Mouse (Mus musculus) erythroblast, embryonic 14.5 days (primary cell): ENCODE results near the gene Olfr99. TPM values are rescaled to one million over a fixed set of nuclear protein-coding genes. Genes with fewer than 3 reads are reported as not detected.
A peak's percentile ranks its signal among the peaks of the same experiment; 100 is the strongest.

Experiments
- H3K27me3 ChIP-seq: 2 replicates; pipeline ENCODE4 v1.6.1; 2012; ENCODE audit warnings: inconsistent platforms; ENCODE audit not compliant: control insufficient read depth
- H3K36me3 ChIP-seq: 2 replicates; pipeline ENCODE4 v1.6.1; 2012; ENCODE audit warnings: mild to moderate bottlenecking, inconsistent platforms; ENCODE audit not compliant: control insufficient read depth
- H3K4me1 ChIP-seq: 2 replicates; pipeline ENCODE4 v1.6.1; 2012; ENCODE audit warnings: inconsistent platforms; ENCODE audit not compliant: control insufficient read depth
- H3K4me3 ChIP-seq: replicated peaks from 2 replicates; pipeline ENCODE3; 2012; ENCODE audit warnings: moderate library complexity, mild to moderate bottlenecking, inconsistent platforms
- H3K9me3 ChIP-seq: 2 replicates; pipeline ENCODE4 v1.6.1; 2012; ENCODE audit warnings: low read length, inconsistent platforms, mixed read lengths; ENCODE audit not compliant: control insufficient read depth
- GATA1 ChIP-seq: IDR thresholded peaks from 2 replicates; pipeline ENCODE4 v1.6.1; 2012; ENCODE audit warnings: low read length, inconsistent platforms, mixed read lengths
- TAL1 ChIP-seq: IDR thresholded peaks from 3 replicates; pipeline ENCODE4 v1.6.1; 2012; ENCODE audit warnings: low read length, inconsistent platforms, mixed read lengths
- polyA plus RNA-seq: library from polyadenylated mRNA; stranded (reverse); fragments of >175 nt; gene quantifications from 2 replicates; pipeline ENCODE4 v1.2.3, GENCODE M21; 2012

Gene Olfr99
- not detected in 2 replicates for polyA plus RNA-seq

DNA sequence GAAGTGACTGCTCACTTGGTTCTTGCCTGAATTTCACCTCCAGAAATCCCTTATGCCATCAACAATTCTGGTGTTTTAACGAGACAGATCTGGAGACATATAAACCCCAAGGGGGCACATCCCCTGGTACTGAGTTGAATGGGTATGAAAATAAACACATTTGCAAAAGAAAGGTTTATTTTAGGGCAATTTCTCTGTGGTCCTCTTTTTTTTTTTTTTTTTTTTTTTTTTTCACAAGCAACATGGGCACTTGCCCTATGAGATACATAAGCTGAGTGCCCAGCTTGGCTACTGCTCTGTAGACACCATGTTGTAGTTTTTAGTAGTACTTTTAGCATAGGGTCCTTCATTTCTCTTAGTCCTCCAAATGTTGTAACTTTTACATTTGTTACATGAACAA is at the start of gene Olfr99:
TSS of gene Olfr99 (minus strand) at position 101 of the 400 bp plus-strand sequence.
- Histone ChIP-seq H3K4me3 (no peak within 1 kb of the TSS), H3K9me3 (no peaks in the 10 kb centered on the region), H3K36me3 (no peaks in the 10 kb centered on the region), H3K4me1 (no peaks in the 10 kb centered on the region), H3K27me3 (no peaks in the 10 kb centered on the region)
- no peak for TF ChIP-seq TAL1
- no peak for TF ChIP-seq GATA1

GRCm38 (mm10) chr17:37316954-37317353 is 33.7 kb upstream of the Olfr99 start, which contains the start of gene Olfr102:
TSS of gene Olfr102 (minus strand) at chr17:37317054.
- H3K27me3 ChIP-seq, result no peaks in the 10 kb centered on the region
- H3K4me1 ChIP-seq, result no peaks in the 10 kb centered on the region
- TF ChIP-seq GATA1 (no peak), TAL1 (no peak)
- H3K9me3 ChIP-seq, result peaks cover 13% of the 10 kb centered on the region
- no peaks in the 10 kb centered on the region for H3K36me3 ChIP-seq
- no peak within 1 kb of the TSS for H3K4me3 ChIP-seq

DNA sequence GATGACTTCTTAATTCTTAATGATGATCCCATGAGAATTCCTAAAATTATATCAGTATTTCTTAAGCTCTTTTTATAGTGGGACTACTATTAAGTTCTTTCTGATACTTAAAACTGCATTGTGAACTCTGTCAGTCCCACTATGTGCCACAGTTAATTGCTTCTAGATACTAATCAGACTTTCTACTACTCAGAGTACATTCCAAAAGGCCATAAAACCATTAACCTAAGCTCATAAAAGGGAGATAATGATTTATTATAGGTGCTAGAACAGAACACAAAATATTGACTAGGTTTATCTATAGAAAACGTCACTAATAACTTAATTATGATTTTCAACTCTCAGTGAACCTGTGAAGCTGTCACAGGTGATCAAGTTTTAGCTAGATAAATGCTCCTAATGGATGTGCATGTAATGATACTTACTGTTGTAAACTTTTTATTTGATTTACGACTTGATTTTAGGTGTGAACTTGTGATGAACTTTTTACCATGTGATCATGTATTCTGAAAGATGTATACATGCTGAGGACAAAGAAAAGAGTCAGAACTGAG is 27.0 kb upstream of the Olfr99 start:
- no peaks in the 10 kb centered on the region for H3K36me3 ChIP-seq
- H3K9me3 ChIP-seq, result peaks cover 3% of the 10 kb centered on the region; the same call in 1 of the 2 replicates
- no peaks in the 10 kb centered on the region for H3K27me3 ChIP-seq
- no peaks in the 10 kb centered on the region for H3K4me1 ChIP-seq
- H3K4me3 ChIP-seq, result no peak overlapping the region
- TF ChIP-seq GATA1 (no peak), TAL1 (no peak)

DNA sequence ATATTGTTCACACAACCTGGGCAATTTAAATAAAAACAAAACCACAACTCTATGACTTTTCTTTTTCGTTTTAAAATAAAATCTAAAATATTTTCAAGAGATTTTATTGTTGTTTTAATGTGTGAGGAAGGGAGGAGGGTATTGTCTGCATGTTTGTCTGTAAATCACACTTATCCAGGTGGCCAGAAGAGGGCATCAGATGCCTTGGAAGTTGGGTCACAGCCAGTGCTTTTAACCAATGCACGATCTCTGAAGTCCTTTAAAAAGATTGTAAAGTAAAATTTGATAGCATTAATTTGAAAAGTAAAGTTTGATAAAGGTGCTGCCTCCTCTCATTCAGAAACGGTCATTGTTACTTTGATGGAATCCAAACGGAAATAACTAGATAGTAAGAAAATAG is 25.2 kb upstream of the Olfr99 start:
- Histone ChIP-seq H3K4me1 (no peaks in the 10 kb centered on the region), H3K36me3 (no peaks in the 10 kb centered on the region), H3K27me3 (no peaks in the 10 kb centered on the region), H3K9me3 (peaks cover 3% of the 10 kb centered on the region; the same call in 1 of the 2 replicates), H3K4me3 (no peak overlapping the region)
- TF ChIP-seq TAL1 (no peak), GATA1 (no peak)

- TF ChIP-seq TAL1 (no peak), GATA1 (no peak)
- Histone ChIP-seq H3K4me3 (no peak within 1 kb of the TSS), H3K36me3 (no peaks in the 10 kb centered on the region), H3K4me1 (no peaks in the 10 kb centered on the region), H3K27me3 (no peaks in the 10 kb centered on the region), H3K9me3 (peaks cover 3% of the 10 kb centered on the region; the same call in 1 of the 2 replicates)
These were observed 21.0 kb upstream of the Olfr99 start, which contains the start of gene Olfr101 for GRCm38 (mm10) chr17:37304213-37304612. TSS of gene Olfr101 (minus strand) at chr17:37304313.

DNA sequence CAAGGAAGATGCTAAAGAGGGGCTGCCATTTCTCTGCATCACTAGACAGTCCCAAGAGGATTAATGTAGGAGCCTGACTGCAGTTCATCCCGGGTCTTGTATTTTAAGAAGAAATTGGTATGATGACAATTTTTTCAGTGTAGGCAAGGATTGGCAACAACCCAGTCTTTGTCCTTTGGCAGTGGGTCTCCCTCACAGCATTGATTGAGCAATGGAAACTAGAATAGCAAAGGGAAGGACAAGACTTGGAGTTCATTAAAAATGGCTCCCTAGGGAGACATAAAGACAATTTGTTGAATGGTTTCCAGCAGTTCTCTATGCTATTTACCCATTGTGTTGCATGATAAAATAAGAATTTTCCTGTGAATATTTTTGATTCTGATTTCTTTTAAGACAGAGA is 2.9 kb downstream of the Olfr99 start:
- Histone ChIP-seq H3K4me1 (no peaks in the 10 kb centered on the region), H3K9me3 (no peaks in the 10 kb centered on the region), H3K4me3 (no peak overlapping the region), H3K27me3 (no peaks in the 10 kb centered on the region), H3K36me3 (no peaks in the 10 kb centered on the region)
- TF ChIP-seq TAL1 (no peak), GATA1 (no peak)

DNA sequence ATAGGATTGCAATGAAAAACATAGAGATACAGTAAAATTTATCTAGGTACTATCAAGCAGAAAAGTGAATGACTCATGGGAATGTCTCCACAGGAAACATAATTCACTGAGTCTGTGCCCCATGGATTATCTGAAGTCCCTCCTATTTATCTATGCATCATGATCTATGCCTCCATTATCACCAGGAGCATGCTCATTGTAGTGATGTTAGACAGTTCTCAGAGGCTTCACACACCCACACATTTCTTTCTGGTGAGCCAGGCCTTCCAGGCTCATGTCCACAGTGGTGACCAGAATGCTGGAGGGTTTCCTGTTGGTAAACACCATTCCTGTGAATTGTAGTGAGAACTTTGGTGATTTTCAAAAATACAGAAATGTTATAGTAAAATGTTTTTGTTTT is 6.7 kb downstream of the Olfr99 start:
- Histone ChIP-seq H3K36me3 (no peaks in the 10 kb centered on the region), H3K4me1 (no peaks in the 10 kb centered on the region), H3K4me3 (no peak overlapping the region), H3K27me3 (no peaks in the 10 kb centered on the region), H3K9me3 (no peaks in the 10 kb centered on the region)
- TF ChIP-seq TAL1, result no peak
- TF ChIP-seq GATA1, result no peak

GRCm38 (mm10) chr17:37275626-37276248 is 7.5 kb downstream of the Olfr99 start:
- Histone ChIP-seq H3K4me1 (peaks cover 3% of the 10 kb centered on the region), H3K4me3 (no peak overlapping the region), H3K27me3 (no peaks in the 10 kb centered on the region), H3K9me3 (no peaks in the 10 kb centered on the region), H3K36me3 (no peaks in the 10 kb centered on the region)
- TF ChIP-seq TAL1, result no peak
- no peak for TF ChIP-seq GATA1

DNA sequence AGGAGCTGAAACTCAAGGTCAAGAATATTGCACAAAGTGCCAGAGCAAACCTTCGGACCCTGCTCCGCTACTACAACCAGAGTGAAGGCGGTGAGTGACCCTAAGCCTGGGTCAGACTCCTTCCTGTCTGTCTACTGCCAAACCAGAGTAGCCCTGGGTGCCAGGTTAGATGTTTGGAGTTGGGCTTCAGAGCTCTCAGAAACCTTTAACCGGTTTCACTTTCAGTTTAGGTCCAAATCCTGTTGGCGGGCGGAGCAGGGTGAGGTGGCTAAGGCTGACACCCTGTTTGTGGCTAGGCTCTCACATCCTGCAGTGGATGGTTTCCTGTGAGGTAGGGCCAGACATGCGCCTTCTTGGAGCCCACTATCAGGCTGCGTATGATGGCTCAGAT is 12.6 kb downstream of the Olfr99 start:
- Histone ChIP-seq H3K9me3 (no peaks in the 10 kb centered on the region), H3K36me3 (no peaks in the 10 kb centered on the region), H3K4me3 (peak overlapping the region; percentile 60), H3K27me3 (no peaks in the 10 kb centered on the region), H3K4me1 (peaks cover 12% of the 10 kb centered on the region)
- no peak for TF ChIP-seq GATA1
